Mouse (Mus musculus) kidney, embryonic 15.5 days (tissue): ENCODE results near the gene Olfr187. TPM values are rescaled to one million over a fixed set of nuclear protein-coding genes. Genes with fewer than 3 reads are reported as not detected.

Source experiments
- ATAC-seq: fragments of 200-750 bp; cut with Nextera tagmentation; replicated peaks from 2 replicates; pipeline ENCODE4 v1.8.0; 2017; ENCODE audit warnings: moderate TSS enrichment; ENCODE audit not compliant: low FRiP score
- H3K27ac ChIP-seq: fragments of 300-500 bp; sonication (generic); 2 replicates; pipeline ENCODE4 v1.5.1; 2015; ENCODE audit warnings: mild to moderate bottlenecking, inconsistent platforms
- H3K27me3 ChIP-seq: fragments of 300-500 bp; sonication (generic); 2 replicates; pipeline ENCODE4 v1.6.1; 2015; ENCODE audit warnings: inconsistent platforms
- H3K36me3 ChIP-seq: fragments of 300-500 bp; sonication (generic); 2 replicates; pipeline ENCODE4 v1.6.1; 2015; ENCODE audit warnings: inconsistent platforms
- H3K4me1 ChIP-seq: fragments of 300-500 bp; sonication (generic); 2 replicates; pipeline ENCODE4 v1.6.1; 2015; ENCODE audit warnings: inconsistent platforms
- H3K4me2 ChIP-seq: fragments of 300-500 bp; sonication (generic); 2 replicates; pipeline ENCODE4 v1.6.1; 2015; ENCODE audit warnings: moderate library complexity, mild to moderate bottlenecking, inconsistent platforms
- H3K4me3 ChIP-seq: fragments of 300-500 bp; sonication (generic); replicated peaks from 2 replicates; pipeline ENCODE4 v1.5.1; 2015; ENCODE audit warnings: mild to moderate bottlenecking, inconsistent platforms
- H3K9ac ChIP-seq: fragments of 300-500 bp; sonication (generic); 2 replicates; pipeline ENCODE4 v1.6.1; 2015; ENCODE audit warnings: mild to moderate bottlenecking, inconsistent platforms
- H3K9me3 ChIP-seq: fragments of 300-500 bp; sonication (generic); replicated peaks from 2 replicates; pipeline ENCODE4 v1.6.1; 2016; ENCODE audit warnings: inconsistent platforms
- WGBS: fragments of 180-500 bp; shearing (Covaris S2); methylation state at CpG from one replicate; pipeline ENCODE4 v1.1.7; 2015; ENCODE audit warnings: mixed read lengths; 5-methylcytosine and 5-hydroxymethylcytosine counted together
- polyA plus RNA-seq: library from polyadenylated mRNA; unstranded; fragments of >200 nt; fragmentation: Nextera tagmentation; extraction: Ambion mirVana; gene quantifications from 2 replicates; pipeline ENCODE4 v1.2.1, GENCODE M21; 2015

The Olfr187 gene
- polyA plus RNA-seq, 1 experiment from 2014 or later, result not detected

GRCm38 (mm10) chr16:58995057-58995456 is 44.5 kb downstream of the Olfr187 start, which contains the start of gene Olfr183:
TSS of gene Olfr183 (plus strand) at chr16:58995357.
- Histone ChIP-seq H3K27ac (no peak within 1 kb of the TSS), H3K4me1 (no peaks in the 10 kb centered on the region), H3K9ac (no peak within 1 kb of the TSS), H3K9me3 (no peaks in the 10 kb centered on the region), H3K36me3 (no peaks in the 10 kb centered on the region), H3K4me2 (no peak within 1 kb of the TSS), H3K27me3 (no peaks in the 10 kb centered on the region), H3K4me3 (no peak within 1 kb of the TSS)
- 80% methylated on average over 2 of the region's 2 CpGs for WGBS
- ATAC-seq, result no peak

Other genes with a start within 250 kb of the Olfr187 start
- not detected in 2 replicates for gene Olfr173, start 239.5 kb downstream of the Olfr187 start, polyA plus RNA-seq
- not detected in 2 replicates for gene Olfr175-ps1, start 213.0 kb downstream of the Olfr187 start, polyA plus RNA-seq
- not detected in 2 replicates for gene Olfr177, start 165.0 kb downstream of the Olfr187 start, polyA plus RNA-seq
- not detected in 2 replicates for gene Olfr178, start 147.7 kb downstream of the Olfr187 start, polyA plus RNA-seq
- not detected in 2 replicates for gene Olfr181, start 111.0 kb downstream of the Olfr187 start, polyA plus RNA-seq
- not detected in 2 replicates for gene Olfr180, start 110.4 kb downstream of the Olfr187 start, polyA plus RNA-seq
- gene Olfr183, start 44.4 kb downstream of the Olfr187 start, polyA plus RNA-seq, result not detected in 2 replicates
- gene Olfr186, start 9.5 kb downstream of the Olfr187 start, polyA plus RNA-seq, result not detected in 2 replicates
- not detected in 2 replicates for gene Olfr190, start 38.2 kb upstream of the Olfr187 start, polyA plus RNA-seq
- gene Olfr191, start 50.1 kb upstream of the Olfr187 start, polyA plus RNA-seq, result not detected in 2 replicates
- not detected in 2 replicates for gene Olfr193, start 72.1 kb upstream of the Olfr187 start, polyA plus RNA-seq
- gene Olfr194, start 81.3 kb upstream of the Olfr187 start, polyA plus RNA-seq, result not detected in 2 replicates
- gene Olfr195, start 107.3 kb upstream of the Olfr187 start, polyA plus RNA-seq, result 0.06 TPM in 1 of 2 replicates, not detected in the other
- not detected in 2 replicates for gene Olfr196, start 130.7 kb upstream of the Olfr187 start, polyA plus RNA-seq
- gene Olfr198, start 163.8 kb upstream of the Olfr187 start, polyA plus RNA-seq, result not detected in 2 replicates
- not detected in 2 replicates for gene Olfr199, start 180.0 kb upstream of the Olfr187 start, polyA plus RNA-seq
- gene Olfr201, start 232.9 kb upstream of the Olfr187 start, polyA plus RNA-seq, result not detected in 2 replicates
- gene Olfr202, start 247.0 kb upstream of the Olfr187 start, polyA plus RNA-seq, result not detected in 2 replicates